In the genomic region with DNA sequence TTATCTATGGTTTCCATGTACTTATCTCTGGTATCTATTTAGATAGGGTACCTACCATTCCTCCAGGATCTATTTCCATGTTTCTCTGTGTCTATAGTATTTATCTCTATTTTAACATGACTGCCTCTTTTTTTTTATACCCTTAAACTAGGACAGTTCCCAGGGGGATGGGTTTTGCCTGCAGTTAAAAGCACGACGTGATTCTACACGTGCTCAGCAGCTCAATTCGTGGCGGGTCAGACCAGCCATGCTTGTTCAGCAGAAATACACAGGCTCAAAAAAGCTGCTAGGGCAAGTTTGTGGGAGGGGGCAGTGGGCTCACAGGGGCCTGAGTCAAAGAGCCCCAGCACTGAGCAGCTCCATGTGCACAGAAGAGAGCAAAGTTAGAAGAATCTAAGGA, we compare ENCODE assay signal across 18 mouse cellular contexts.
"Had no signal": no experiment of that assay in that cellular context is flagged by ENCODE, and none has a peak within 500 bp of the region (broad histone marks: within the 10 kb centered on the region; RNA-seq: fewer than 3 reads in every experiment).

No protein-coding gene starts in this region.

- ATAC-seq: liver, embryonic 12.5 days had no signal

- H3K4me3 ChIP-seq: kidney, embryonic 15.5 days; limb, embryonic 10.5 days; limb, embryonic 13.5 days; liver, embryonic 12.5 days; liver, embryonic 15.5 days; midbrain, embryonic 12.5 days; stomach, embryonic 15.5 days had no signal

- H3K9me3 ChIP-seq: kidney, embryonic 15.5 days; limb, embryonic 10.5 days; limb, embryonic 13.5 days; liver, embryonic 12.5 days; liver, embryonic 15.5 days; midbrain, embryonic 12.5 days; stomach, embryonic 15.5 days had no signal

- H3K4me1 ChIP-seq: kidney, embryonic 15.5 days; limb, embryonic 10.5 days; limb, embryonic 13.5 days; liver, embryonic 12.5 days; liver, embryonic 15.5 days; midbrain, embryonic 12.5 days; stomach, embryonic 15.5 days had no signal

- H3K36me3 ChIP-seq: kidney, embryonic 15.5 days; limb, embryonic 10.5 days; limb, embryonic 13.5 days; liver, embryonic 12.5 days; liver, embryonic 15.5 days; midbrain, embryonic 12.5 days; stomach, embryonic 15.5 days had no signal

- H3K27ac ChIP-seq: kidney, embryonic 15.5 days; limb, embryonic 10.5 days; limb, embryonic 13.5 days; liver, embryonic 12.5 days; liver, embryonic 15.5 days; midbrain, embryonic 12.5 days; stomach, embryonic 15.5 days had no signal

- H3K4me2 ChIP-seq: kidney, embryonic 15.5 days; limb, embryonic 13.5 days; liver, embryonic 12.5 days; liver, embryonic 15.5 days; midbrain, embryonic 12.5 days; stomach, embryonic 15.5 days had no signal

- H3K27me3 ChIP-seq: kidney, embryonic 15.5 days; limb, embryonic 13.5 days; liver, embryonic 12.5 days; liver, embryonic 15.5 days; midbrain, embryonic 12.5 days; stomach, embryonic 15.5 days had no signal

- H3K9ac ChIP-seq: kidney, embryonic 15.5 days; limb, embryonic 13.5 days; liver, embryonic 12.5 days; liver, embryonic 15.5 days; midbrain, embryonic 12.5 days; stomach, embryonic 15.5 days had no signal

- DNase-seq: kidney, adult 11 months; kidney, adult 8-10 months; kidney, postnatal 10 days; kidney, postnatal 36 days; liver; lung, adult 18-20 months; lung, postnatal 14 days; lung, postnatal 4 days; right cerebral cortex, postnatal 25 days; spleen, adult 18-20 months; thymus, postnatal 25 days had no signal
